Mouse (Mus musculus) MEL (cell line): ENCODE measurements around the gene Gm17657. TPM values are rescaled to one million over a fixed set of nuclear protein-coding genes. Genes with fewer than 3 reads are reported as not detected.

Source experiments
- DNase-seq: peaks from one replicate; pipeline ENCODE4 v3.0.0; 2011; ENCODE audit warnings: low read depth, low spot score
- H3K27ac ChIP-seq: 2 replicates; pipeline ENCODE4 v1.5.1; 2012; ENCODE audit warnings: low read depth, mild to moderate bottlenecking, control low read depth, low read length, moderate library complexity; ENCODE audit not compliant: control insufficient read depth
- H3K27me3 ChIP-seq, 2 experiments: fragments of 150-350 bp in 1 of 2; sonication (generic) in 1 of 2; 2 replicates each; pipeline ENCODE4 v1.6.1; 2012; ENCODE audit warnings: low read length in 2 of 2, mild to moderate bottlenecking in 2 of 2, improper control_type of control experiment in 1 of 2, moderate library complexity in 1 of 2; ENCODE audit not compliant: insufficient read depth in 2 of 2, control insufficient read depth in 1 of 2
- H3K36me3 ChIP-seq, 2 experiments: 2 replicates each; pipeline ENCODE4 v1.6.1; 2012 to 2014; ENCODE audit warnings: low read length in 2 of 2, improper control_type of control experiment in 1 of 2, inconsistent platforms in 1 of 2, mild to moderate bottlenecking in 1 of 2; ENCODE audit not compliant: insufficient read depth in 2 of 2, control insufficient read depth in 1 of 2
- H3K4me1 ChIP-seq, 2 experiments: fragments of 150-350 bp in 1 of 2; sonication (generic) in 1 of 2; 2 replicates each; pipeline ENCODE4 v1.6.1; 2012; ENCODE audit warnings: low read length in 2 of 2, improper control_type of control experiment in 1 of 2, mild to moderate bottlenecking in 1 of 2; ENCODE audit not compliant: insufficient read depth in 2 of 2, control insufficient read depth in 1 of 2
- H3K4me3 ChIP-seq, 2 experiments: fragments of 150-350 bp in 1 of 2; sonication (generic) in 1 of 2; 2 replicates each; pipeline ENCODE4 v1.5.1; 2012; ENCODE audit warnings: low read depth in 2 of 2, low read length in 2 of 2, mild to moderate bottlenecking in 2 of 2, moderate library complexity in 2 of 2, control low read depth in 1 of 2, improper control_type of control experiment in 1 of 2; ENCODE audit not compliant: control insufficient read depth in 1 of 2, insufficient read depth in 1 of 2
- H3K79me2 ChIP-seq: 2 replicates; pipeline ENCODE4 v1.6.1; 2012; ENCODE audit warnings: mild to moderate bottlenecking, low read length, moderate library complexity; ENCODE audit not compliant: control insufficient read depth, poor library complexity, insufficient read depth
- H3K9ac ChIP-seq: 2 replicates; pipeline ENCODE4 v1.6.1; 2012; ENCODE audit warnings: low read depth, mild to moderate bottlenecking, control low read depth, low read length, moderate library complexity; ENCODE audit not compliant: control insufficient read depth, poor library complexity, severe bottlenecking
- H3K9me3 ChIP-seq: fragments of 150-350 bp; sonication (generic); replicated peaks from 2 replicates; pipeline ENCODE4 v1.6.1; 2012; ENCODE audit warnings: mild to moderate bottlenecking, low read length, improper control_type of control experiment, moderate library complexity; ENCODE audit not compliant: insufficient read depth
- BHLHE40 ChIP-seq: IDR thresholded peaks from 2 replicates; pipeline ENCODE4 v1.6.1; 2012; ENCODE audit warnings: low read depth, mild to moderate bottlenecking, inconsistent platforms, low read length, improper control_type of control experiment, borderline replicate concordance
- CHD1 ChIP-seq: IDR thresholded peaks from 2 replicates; pipeline ENCODE4 v1.6.1; 2012; ENCODE audit warnings: low read depth, mild to moderate bottlenecking, inconsistent platforms, low read length, improper control_type of control experiment
- CHD2 ChIP-seq: IDR thresholded peaks from 2 replicates; pipeline ENCODE4 v1.6.1; 2011; ENCODE audit warnings: low read length, improper control_type of control experiment
- CTCF ChIP-seq, 3 experiments: IDR thresholded peaks in 2 of 3; conservative IDR thresholded peaks in 1 of 3; 2 replicates each; pipeline ENCODE4 v1.5.1; 2011 to 2012; ENCODE audit warnings: low read length in 3 of 3, low read depth in 2 of 3, mild to moderate bottlenecking in 2 of 3, improper control_type of control experiment in 1 of 3, inconsistent platforms in 1 of 3, mixed read lengths in 1 of 3, moderate library complexity in 1 of 3; ENCODE audit not compliant: control insufficient read depth in 1 of 3, insufficient read depth in 1 of 3, poor library complexity in 1 of 3, severe bottlenecking in 1 of 3
- HCFC1 ChIP-seq: IDR thresholded peaks from 2 replicates; pipeline ENCODE4 v1.6.1; 2012; ENCODE audit warnings: low read depth, mild to moderate bottlenecking, inconsistent platforms, low read length, improper control_type of control experiment, moderate library complexity
- MAFK ChIP-seq: IDR thresholded peaks from 2 replicates; pipeline ENCODE4 v1.6.1; 2011; ENCODE audit warnings: low read depth, mild to moderate bottlenecking, low read length, improper control_type of control experiment, borderline replicate concordance
- MAX ChIP-seq: IDR thresholded peaks from 2 replicates; pipeline ENCODE4 v1.6.1; 2011; ENCODE audit warnings: low read length, improper control_type of control experiment
- MYB ChIP-seq: IDR thresholded peaks from 2 replicates; pipeline ENCODE4 v1.6.1; 2011; ENCODE audit warnings: mild to moderate bottlenecking, low read depth, low read length, improper control_type of control experiment
- MYC ChIP-seq: IDR thresholded peaks from 2 replicates; pipeline ENCODE4 v1.6.1; 2011; ENCODE audit warnings: low read depth, mild to moderate bottlenecking, low read length, improper control_type of control experiment, moderate library complexity
- NELFE ChIP-seq: IDR thresholded peaks from 2 replicates; pipeline ENCODE4 v1.6.1; 2011; ENCODE audit warnings: low read depth, low read length, improper control_type of control experiment
- NRF1 ChIP-seq: IDR thresholded peaks from 2 replicates; pipeline ENCODE4 v1.6.1; 2014; ENCODE audit warnings: low read depth, mild to moderate bottlenecking, inconsistent platforms, low read length, improper control_type of control experiment, moderate library complexity; ENCODE audit not compliant: poor library complexity, insufficient read depth, severe bottlenecking
- POLR2A ChIP-seq, 2 experiments: IDR thresholded peaks; 2 replicates each; pipeline ENCODE4 v1.6.1; 2011 to 2012; ENCODE audit warnings: low read length in 2 of 2, mild to moderate bottlenecking in 2 of 2, control low read depth in 1 of 2, improper control_type of control experiment in 1 of 2, low read depth in 1 of 2, moderate library complexity in 1 of 2; ENCODE audit not compliant: control insufficient read depth in 1 of 2, insufficient read depth in 1 of 2, poor library complexity in 1 of 2
- POLR2AphosphoS2 ChIP-seq: IDR thresholded peaks from 2 replicates; pipeline ENCODE4 v1.6.1; 2011; ENCODE audit warnings: low read length, improper control_type of control experiment
- POLR2AphosphoS5 ChIP-seq: IDR thresholded peaks from 2 replicates; pipeline ENCODE4 v1.6.1; 2012; ENCODE audit warnings: low read depth, borderline replicate concordance, mild to moderate bottlenecking, inconsistent platforms, low read length, moderate library complexity, mixed read lengths
- RAD21 ChIP-seq: IDR thresholded peaks from 2 replicates; pipeline ENCODE4 v1.6.1; 2011; ENCODE audit warnings: mild to moderate bottlenecking, low read depth, low read length, improper control_type of control experiment
- RCOR1 ChIP-seq: IDR thresholded peaks from 2 replicates; pipeline ENCODE4 v1.6.1; 2012; ENCODE audit warnings: low read depth, mild to moderate bottlenecking, inconsistent platforms, low read length, improper control_type of control experiment
- USF2 ChIP-seq, 2 experiments: IDR thresholded peaks; 2 replicates each; pipeline ENCODE4 v1.6.1; 2011 to 2012; ENCODE audit warnings: improper control_type of control experiment in 2 of 2, low read length in 2 of 2, borderline replicate concordance in 1 of 2, inconsistent platforms in 1 of 2, low read depth in 1 of 2, mild to moderate bottlenecking in 1 of 2; ENCODE audit not compliant: insufficient read depth in 1 of 2
- ZKSCAN1 ChIP-seq: IDR thresholded peaks from 2 replicates; pipeline ENCODE4 v1.6.1; 2012; ENCODE audit warnings: low read depth, mild to moderate bottlenecking, inconsistent platforms, low read length, improper control_type of control experiment, moderate library complexity
- polyA plus RNA-seq, 2 experiments: library from polyadenylated mRNA; stranded (reverse) in 1 of 2; unstranded in 1 of 2; fragments of >175 nt in 1 of 2; fragments of >200 nt in 1 of 2; gene quantifications; 2 replicates each; pipeline versions ENCODE4 v1.2.1 to v1.2.4; 2012; ENCODE audit warnings: low replicate concordance in 2 of 2, low read depth in 1 of 2; ENCODE audit not compliant: insufficient read length in 2 of 2, insufficient read depth in 1 of 2, missing spikeins in 1 of 2
- total RNA-seq: library from RNA; depleted of rRNA; stranded (reverse); fragments of 300-350 nt; gene quantifications from 2 replicates; pipeline ENCODE4 v1.2.3, GENCODE M21; 2012

Gm17657 gene
- total and polyA plus RNA-seq, 3 experiments: 0.31 to 2.7 TPM; not detected in 1

GRCm38 (mm10) chr17:29585446-29585845, 36.0 kb upstream of the Gm17657 start:
- H3K27me3 ChIP-seq: no peaks in the 10 kb centered on the region
- no peaks in the 10 kb centered on the region for H3K4me1 ChIP-seq
- no peak overlapping the region for H3K27ac ChIP-seq
- H3K9ac ChIP-seq: no peak overlapping the region
- no peaks in the 10 kb centered on the region for H3K9me3 ChIP-seq
- no peak for DNase-seq
- no peaks in the 10 kb centered on the region for H3K36me3 ChIP-seq
- TF ChIP-seq CHD1 (no peak), RCOR1 (no peak), MYB (no peak), NELFE (no peak), POLR2AphosphoS5 (no peak), USF2 (IDR thresholded peaks at IDR 0.05; ENCODE audit: borderline replicate concordance in 1 of 2, insufficient read depth in 1 of 2, low read depth in 1 of 2, low read length in 2 of 2) (no peak), HCFC1 (no peak), POLR2AphosphoS2 (no peak)
- H3K79me2 ChIP-seq: no peaks in the 10 kb centered on the region
- H3K4me3 ChIP-seq: no peak overlapping the region

GRCm38 (mm10) chr17:29584737-29585136, 35.3 kb upstream of the Gm17657 start:
- H3K4me3 ChIP-seq: no peak overlapping the region
- no peak overlapping the region for H3K9ac ChIP-seq
- no peaks in the 10 kb centered on the region for H3K4me1 ChIP-seq
- no peak for TF ChIP-seq MAX
- no peak for TF ChIP-seq BHLHE40
- TF ChIP-seq MAFK: no peak
- no peak for TF ChIP-seq CTCF (IDR thresholded peaks at IDR 0.05 in 2 of 3, conservative IDR thresholded peaks at IDR 0.05 in 1 of 3; ENCODE audit: control insufficient read depth in 1 of 3, insufficient read depth in 1 of 3, low read depth in 2 of 3, low read length in 3 of 3, poor library complexity in 1 of 3, severe bottlenecking in 1 of 3)
- TF ChIP-seq CHD2: no peak
- no peak for TF ChIP-seq HCFC1
- no peak for TF ChIP-seq RAD21
- TF ChIP-seq MYB: no peak
- no peak for TF ChIP-seq NRF1
- TF ChIP-seq MYC: no peak
- no peak for TF ChIP-seq ZKSCAN1
- no peak for TF ChIP-seq POLR2A (IDR thresholded peaks at IDR 0.05; ENCODE audit: control insufficient read depth in 1 of 2, insufficient read depth in 1 of 2, low read depth in 1 of 2, low read length in 2 of 2, poor library complexity in 1 of 2)
- DNase-seq: no peak
- no peaks in the 10 kb centered on the region for H3K79me2 ChIP-seq
- H3K36me3 ChIP-seq: no peaks in the 10 kb centered on the region
- H3K27ac ChIP-seq: no peak overlapping the region
- H3K9me3 ChIP-seq: no peaks in the 10 kb centered on the region
- H3K27me3 ChIP-seq: no peaks in the 10 kb centered on the region
